Mouse (Mus musculus): ENCODE data around the gene Gm5773. TPM values are rescaled to one million over a fixed set of nuclear protein-coding genes. Genes with fewer than 3 reads are reported as not detected.
"Not testable (repeated sequence)": the region's sequence is repeated elsewhere in the genome, so short reads cannot be mapped to it uniquely, and the experiment has no call there.

Gene Gm5773
- polyA plus RNA-seq (2015; fragmentation: Nextera tagmentation; extraction: Ambion mirVana) = not detected in 2 replicates

DNA sequence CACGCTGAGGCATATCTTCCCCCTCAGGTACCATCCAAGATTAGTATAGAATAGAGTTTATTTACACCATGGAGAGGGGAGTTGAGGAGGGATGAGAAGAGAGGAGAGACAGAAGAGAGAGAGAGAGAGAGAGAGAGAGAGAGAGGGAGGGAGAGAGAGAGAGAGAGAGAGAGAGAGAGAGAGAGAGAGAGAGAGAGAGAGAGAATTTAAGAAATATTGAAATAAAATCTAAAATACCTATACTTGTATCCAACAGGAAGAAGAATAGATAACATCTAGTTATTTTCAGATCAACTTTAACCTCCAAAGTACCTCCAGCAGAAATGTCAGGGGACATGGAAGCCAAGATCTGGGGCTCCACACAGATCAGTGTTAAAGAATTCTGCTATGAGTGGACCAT lies at the start of gene Gm5773:
TSS of gene Gm5773 (plus strand) at position 301 of the 400 bp plus-strand sequence.
- H3K4me3 ChIP-seq (replicated peaks); H3K36me3 ChIP-seq; ATAC-seq (ENCODE audit: insufficient read depth, low FRiP score, low read depth); H3K9me3 ChIP-seq; H3K4me2 ChIP-seq; H3K27me3 ChIP-seq (replicated peaks); H3K27ac ChIP-seq; H3K9ac ChIP-seq; H3K4me1 ChIP-seq: not testable (repeated sequence)
- 79% methylated on average over 1 of the region's 1 CpGs for WGBS

- H3K4me2 ChIP-seq; H3K9ac ChIP-seq; ATAC-seq (ENCODE audit: insufficient read depth, low FRiP score, low read depth); H3K4me3 ChIP-seq (replicated peaks); H3K36me3 ChIP-seq; H3K4me1 ChIP-seq; H3K27ac ChIP-seq; H3K27me3 ChIP-seq (replicated peaks); H3K9me3 ChIP-seq: not testable (repeated sequence)
- 75% methylated on average over 1 of the region's 1 CpGs for WGBS
Measured at GRCm38 (mm10) chr3:93745475-93745874, 27.3 kb upstream of the Gm5773 start.

- H3K27ac ChIP-seq; H3K4me1 ChIP-seq; H3K27me3 ChIP-seq (replicated peaks); H3K36me3 ChIP-seq; H3K4me2 ChIP-seq; H3K9me3 ChIP-seq; ATAC-seq (ENCODE audit: insufficient read depth, low FRiP score, low read depth); H3K9ac ChIP-seq; H3K4me3 ChIP-seq (replicated peaks): not testable (repeated sequence)
- 90% methylated on average over 18 of the region's 18 CpGs for WGBS
Measured at GRCm38 (mm10) chr3:93754022-93754421, 18.8 kb upstream of the Gm5773 start.

- H3K9ac ChIP-seq; H3K27ac ChIP-seq; H3K27me3 ChIP-seq (replicated peaks); H3K36me3 ChIP-seq; H3K4me2 ChIP-seq; H3K4me3 ChIP-seq (replicated peaks); H3K9me3 ChIP-seq; ATAC-seq (ENCODE audit: insufficient read depth, low FRiP score, low read depth); H3K4me1 ChIP-seq: not testable (repeated sequence)
Measured at GRCm38 (mm10) chr3:93796098-93796497, 23.3 kb downstream of the Gm5773 start, which contains the start of gene Tdpoz4. Gene Tdpoz4, plus strand, starts transcription at chr3:93796398.

- H3K36me3 ChIP-seq; H3K9ac ChIP-seq; H3K4me1 ChIP-seq; ATAC-seq (ENCODE audit: insufficient read depth, low FRiP score, low read depth); H3K4me2 ChIP-seq; H3K4me3 ChIP-seq (replicated peaks); H3K27me3 ChIP-seq (replicated peaks); H3K27ac ChIP-seq; H3K9me3 ChIP-seq: not testable (repeated sequence)
Measured at GRCm38 (mm10) chr3:93813341-93813740, 40.5 kb downstream of the Gm5773 start.

Other genes with a start within 250 kb of the Gm5773 start
- 444 and 470 TPM in 2 replicates for gene S100a10, start 217.9 kb upstream of the Gm5773 start, polyA plus RNA-seq (2015; fragmentation: Nextera tagmentation; extraction: Ambion mirVana)
- not detected in 2 replicates for gene Tdpoz2, start 120.3 kb upstream of the Gm5773 start, polyA plus RNA-seq (2015; fragmentation: Nextera tagmentation; extraction: Ambion mirVana)
- not detected in 2 replicates for gene Tdpoz1, start 96.7 kb upstream of the Gm5773 start, polyA plus RNA-seq (2015; fragmentation: Nextera tagmentation; extraction: Ambion mirVana)
- gene Gm37596, start 79.9 kb upstream of the Gm5773 start, polyA plus RNA-seq (2015; fragmentation: Nextera tagmentation; extraction: Ambion mirVana) = not detected in 2 replicates
- not detected in 2 replicates for gene Tdpoz4, start 23.4 kb downstream of the Gm5773 start, polyA plus RNA-seq (2015; fragmentation: Nextera tagmentation; extraction: Ambion mirVana)
- not detected in 2 replicates for gene Tdpoz3, start 53.0 kb downstream of the Gm5773 start, polyA plus RNA-seq (2015; fragmentation: Nextera tagmentation; extraction: Ambion mirVana)
- gene Gm9117, start 170.5 kb downstream of the Gm5773 start, polyA plus RNA-seq (2015; fragmentation: Nextera tagmentation; extraction: Ambion mirVana) = 0.09 TPM in 1 of 2 replicates, not detected in the other
- gene Tdpoz5, start 188.3 kb downstream of the Gm5773 start, polyA plus RNA-seq (2015; fragmentation: Nextera tagmentation; extraction: Ambion mirVana) = not detected in 2 replicates

Measured in stomach, embryonic 15.5 days (tissue).